Comparison of ENCODE assay signal across 8 mouse cellular contexts in the genomic region with DNA sequence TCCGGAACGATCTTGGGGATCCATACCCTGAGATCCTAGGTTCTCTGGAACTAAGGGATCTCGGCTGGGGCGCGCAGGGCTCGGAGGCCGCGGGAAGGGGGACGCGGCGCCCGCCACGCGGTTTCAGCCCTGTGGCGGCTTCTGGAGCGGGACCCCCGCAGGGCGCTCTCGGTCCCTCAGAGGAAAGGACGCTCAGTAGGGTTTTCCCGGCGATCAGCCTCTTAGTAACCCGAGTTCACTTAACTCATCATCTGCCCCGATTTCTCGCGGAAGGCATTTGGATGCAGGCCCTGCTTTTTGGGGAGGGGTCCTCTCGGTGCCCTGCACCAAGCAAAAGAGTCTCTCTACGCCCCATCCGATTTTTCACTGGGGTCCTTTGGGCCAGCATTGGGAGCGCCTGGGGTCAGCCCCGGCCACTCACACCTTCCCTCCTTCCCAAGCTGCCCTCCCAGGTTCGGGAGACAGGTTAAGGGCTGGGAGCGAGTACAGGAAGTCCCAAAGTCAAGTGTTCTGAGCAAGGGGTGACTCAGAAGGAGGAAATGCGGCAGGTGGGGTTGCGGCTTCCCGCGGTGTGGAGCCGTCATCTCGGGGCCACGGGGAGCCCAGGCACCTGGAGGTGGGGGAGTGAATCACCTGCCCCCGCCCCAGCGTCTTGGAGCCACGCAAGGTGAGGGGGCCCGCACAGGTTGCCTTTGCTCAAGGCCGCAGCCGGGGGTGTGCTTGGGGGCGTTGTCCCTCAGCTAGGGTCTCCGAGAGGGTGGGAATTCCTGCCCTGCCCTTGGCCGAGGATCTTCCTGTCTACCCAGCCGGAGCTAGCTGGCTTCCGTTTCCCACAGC. TPM values are rescaled to one million over a fixed set of nuclear protein-coding genes. Genes with fewer than 3 reads are reported as not detected.
A peak's percentile ranks its signal among the peaks of the same experiment; 100 is the strongest.
DNase-seq lines count a peak whose midpoint lies in the region; ATAC-seq and TF ChIP-seq lines count a peak whose summit lies in the region.

No protein-coding gene starts in this region.

- H3K9me3 ChIP-seq in heart, postnatal 0 days (replicated peaks; ENCODE audit: control insufficient read depth, low read length) = no peaks in the 10 kb centered on the region

- H3K9ac ChIP-seq in heart, postnatal 0 days (replicated peaks; ENCODE audit: low read depth, low read length) = peak overlapping the region; percentile 55

- H3K4me3 ChIP-seq in gastrocnemius, adult 2 months = peak overlapping the region; percentile 77
- peak overlapping the region; percentile 58 for H3K4me3 ChIP-seq in heart, postnatal 0 days (ENCODE audit: low read depth, low read length)
- H3K4me3 ChIP-seq in lung, adult 2 months (replicated peaks; ENCODE audit: extremely low read depth, low read depth, low read length) = peak overlapping the region; percentile 88

- H3K27me3 ChIP-seq in heart, postnatal 0 days (ENCODE audit: control insufficient read depth, insufficient read depth, low read length) = peaks cover 10% of the 10 kb centered on the region; the same call in 1 of the 2 replicates
- H3K27me3 ChIP-seq in splenic B cell, adult 2 months (ENCODE audit: control insufficient read depth, insufficient read depth, low read length, poor library complexity, severe bottlenecking) = no peaks in the 10 kb centered on the region

- intact Hi-C loops in gastrocnemius, adult 2 months (cut with DNase I) = no loop called here

- ATAC-seq in heart, postnatal 0 days (ENCODE audit: insufficient read depth, low read depth) = no peak; the same call in 1 of the 2 replicates
- no peak for ATAC-seq in erythroid progenitor cell, adult 5-6 weeks (replicated peaks; ENCODE audit: low FRiP score, poor library complexity, severe bottlenecking)

- no peak for TF ChIP-seq EP300 in heart, postnatal 0 days (IDR thresholded peaks at IDR 0.05; ENCODE audit: low read depth)

- no peak for TF ChIP-seq POLR2A in lung, adult 2 months (IDR thresholded peaks at IDR 0.05; ENCODE audit: borderline replicate concordance, extremely low read depth, low read depth, low read length)

- H3K4me1 ChIP-seq in heart, postnatal 0 days (ENCODE audit: control insufficient read depth, insufficient read depth) = peaks cover 8% of the 10 kb centered on the region; the same call in 1 of the 2 replicates
- H3K4me1 ChIP-seq in lung, adult 2 months (ENCODE audit: control insufficient read depth, insufficient read depth, low read length) = peaks cover 18% of the 10 kb centered on the region

- no peak for DNase-seq in gastrocnemius, adult 2 months
- DNase-seq in gastrocnemius, postnatal 25 days = no peak
- DNase-seq in ES-CJ7 (ENCODE audit: low read depth, low spot score) = peak; percentile 69
- DNase-seq in heart, postnatal 0 days (ENCODE audit: low spot score) = no peak
- DNase-seq in lung, adult 2 months = peak; percentile 67
- DNase-seq in splenic B cell, adult 2 months (ENCODE audit: low read depth, low spot score) = peak; percentile 57
- no peak for DNase-seq in embryo, embryonic 10.5 days (ENCODE audit: low spot score)

- peak overlapping the region; percentile 94 for H3K4me2 ChIP-seq in heart, postnatal 0 days (ENCODE audit: low read depth, low read length)

- 3% methylated on average over 48 of the region's 51 CpGs for WGBS in heart, postnatal 0 days
- under 1% methylated on average over 51 of the region's 51 CpGs for WGBS in lung, adult 2 months

- no peak for TF ChIP-seq CTCF in gastrocnemius, adult 2 months (IDR thresholded peaks at IDR 0.05)
- TF ChIP-seq CTCF in heart, postnatal 0 days (IDR thresholded peaks at IDR 0.05; ENCODE audit: low read depth) = no peak
- no peak for TF ChIP-seq CTCF in lung, adult 2 months (IDR thresholded peaks at IDR 0.05; ENCODE audit: insufficient read depth, low read length)

- H3K27ac ChIP-seq in gastrocnemius, adult 2 months = peak overlapping the region; percentile 90
- H3K27ac ChIP-seq in heart, postnatal 0 days (ENCODE audit: low read depth) = peak overlapping the region; percentile 11; the same call in 1 of the 2 replicates

- H3K36me3 ChIP-seq in heart, postnatal 0 days (replicated peaks; ENCODE audit: control insufficient read depth, insufficient read depth, low read length) = no peaks in the 10 kb centered on the region
- no peaks in the 10 kb centered on the region for H3K36me3 ChIP-seq in splenic B cell, adult 2 months (ENCODE audit: control insufficient read depth, insufficient read depth, low read length, poor library complexity, severe bottlenecking)

RNA-seq across cellular contexts. Expression of a gene that starts 0.8 kb away (rescaled TPM):
- total RNA-seq in gastrocnemius, adult 2 months (2021) = 1 to 10 TPM; 1.8 to 2.6 TPM
- total RNA-seq in gastrocnemius, postnatal 25 days (2021) = 1 to 10 TPM; 1.3 to 2.0 TPM
- total RNA-seq in heart, postnatal 0 days (2014; rRNA removed; ENCODE audit: low replicate concordance) = 10.1 and 11.7 TPM in 2 replicates
- polyA plus RNA-seq in heart, postnatal 0 days (2015; fragmentation: Nextera tagmentation; extraction: Ambion mirVana) = 1.4 TPM in 2 replicates
- 54.0 and 68.8 TPM in 2 replicates for polyA plus RNA-seq in lung, adult 2 months (2012; rRNA removed)
- total RNA-seq in erythroid progenitor cell, adult 5-6 weeks (2015; ENCODE audit: low replicate concordance) = 1.3 TPM in 1 of 2 replicates, not detected in the other
- total RNA-seq in erythroid progenitor cell, adult 5-6 weeks (2017; ENCODE audit: low replicate concordance) = 0.39 TPM in 1 of 2 replicates, not detected in the other

Comparison
In these comparisons a context has a peak if more than half of its experiments do, and no peak if none do; other contexts are left out.
1. DNase-seq: peak in ES-CJ7 (single experiment), lung, adult 2 months (single experiment) and splenic B cell, adult 2 months (single experiment); none in gastrocnemius, adult 2 months (single experiment), gastrocnemius, postnatal 25 days (single experiment), heart, postnatal 0 days (single experiment) and embryo, embryonic 10.5 days (single experiment).
2. Peak in every context shown above with its lines, with median percentiles within 50 percentile points of each other: H3K4me3 ChIP-seq.